Mouse (Mus musculus) embryonic facial prominence, embryonic 15.5 days (tissue): ENCODE data around the gene Rbm26. TPM values are rescaled to one million over a fixed set of nuclear protein-coding genes. Genes with fewer than 3 reads are reported as not detected.

Experiments used
- ATAC-seq: fragments of 200-750 bp; cut with Nextera tagmentation; 2 replicates; pipeline ENCODE4 v1.8.0; 2017; ENCODE audit warnings: low read depth, moderate TSS enrichment; ENCODE audit not compliant: insufficient number of reproducible peaks, low FRiP score, low TSS enrichment
- H3K27ac ChIP-seq: fragments of 300-500 bp; sonication (generic); replicated peaks from 2 replicates; pipeline ENCODE4 v1.5.1; 2015; ENCODE audit warnings: mild to moderate bottlenecking, inconsistent platforms
- H3K27me3 ChIP-seq: fragments of 300-500 bp; sonication (generic); 2 replicates; pipeline ENCODE4 v1.6.1; 2015; ENCODE audit warnings: inconsistent platforms
- H3K36me3 ChIP-seq: fragments of 300-500 bp; sonication (generic); 2 replicates; pipeline ENCODE4 v1.6.1; 2015; ENCODE audit warnings: mild to moderate bottlenecking, inconsistent platforms
- H3K4me1 ChIP-seq: fragments of 300-500 bp; sonication (generic); 2 replicates; pipeline ENCODE4 v1.6.1; 2015; ENCODE audit warnings: inconsistent platforms
- H3K4me2 ChIP-seq: fragments of 300-500 bp; sonication (generic); replicated peaks from 2 replicates; pipeline ENCODE4 v1.6.1; 2015; ENCODE audit warnings: mild to moderate bottlenecking, inconsistent platforms
- H3K4me3 ChIP-seq: fragments of 300-500 bp; sonication (generic); replicated peaks from 2 replicates; pipeline ENCODE4 v1.5.1; 2015; ENCODE audit warnings: mild to moderate bottlenecking, inconsistent platforms
- H3K9ac ChIP-seq: fragments of 300-500 bp; sonication (generic); 2 replicates; pipeline ENCODE4 v1.6.1; 2015; ENCODE audit warnings: inconsistent platforms
- H3K9me3 ChIP-seq: fragments of 300-500 bp; sonication (generic); replicated peaks from 2 replicates; pipeline ENCODE4 v1.6.1; 2016; ENCODE audit warnings: inconsistent platforms
- WGBS: fragments of 180-500 bp; shearing (Covaris S2); methylation state at CpG from one replicate; pipeline ENCODE4 v1.1.7; 2015; 5-methylcytosine and 5-hydroxymethylcytosine counted together
- polyA plus RNA-seq: library from polyadenylated mRNA; unstranded; fragments of >200 nt; fragmentation: Nextera tagmentation; extraction: Ambion mirVana; gene quantifications from 2 replicates; pipeline ENCODE4 v1.2.1, GENCODE M21; 2015

Gene Rbm26
- polyA plus RNA-seq, 1 experiment from 2014 or later: 29.9 TPM

DNA sequence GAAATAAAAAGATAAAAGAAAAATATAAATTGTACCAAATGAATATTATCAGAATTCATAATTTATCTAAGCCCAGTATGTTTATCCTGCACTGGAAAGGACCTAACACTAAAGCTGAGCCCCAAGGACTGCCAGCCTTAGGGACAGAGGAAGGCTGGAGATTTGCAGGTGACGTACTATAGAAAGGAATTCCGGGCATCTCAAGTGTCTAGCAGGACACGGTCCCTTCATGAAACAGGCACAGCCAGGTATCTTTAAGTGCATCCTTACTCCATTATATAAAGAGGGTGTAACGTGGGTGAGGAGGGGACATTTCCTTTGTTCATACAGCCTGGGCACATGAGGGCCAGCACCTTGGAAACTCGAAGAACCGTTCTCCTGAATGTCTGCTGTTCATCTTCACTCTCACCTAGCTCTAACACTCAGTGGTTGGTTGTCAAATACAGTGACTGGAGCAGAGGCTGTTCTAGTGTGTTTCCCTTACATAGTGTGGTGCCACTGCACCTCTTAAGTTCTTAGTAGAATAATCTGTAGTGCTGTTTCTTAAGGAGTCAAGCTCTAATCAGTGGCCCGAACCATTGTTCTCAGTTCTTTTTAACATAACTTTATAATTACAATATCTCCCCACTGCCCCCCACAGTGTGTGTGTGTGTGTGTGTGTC lies 91.7 kb downstream of the Rbm26 start:
- ATAC-seq: no peak
- Histone ChIP-seq H3K4me2 (no peak overlapping the region), H3K4me3 (no peak overlapping the region), H3K27me3 (no peaks in the 10 kb centered on the region), H3K9ac (no peak overlapping the region), H3K9me3 (no peaks in the 10 kb centered on the region), H3K4me1 (no peaks in the 10 kb centered on the region), H3K27ac (no peak overlapping the region), H3K36me3 (no peaks in the 10 kb centered on the region)
- 55% methylated on average over 7 of the region's 7 CpGs for WGBS

GRCm38 (mm10) chr14:105084757-105085330 lies 92.3 kb downstream of the Rbm26 start:
- H3K4me3 ChIP-seq: no peak overlapping the region
- no peak overlapping the region for H3K27ac ChIP-seq
- H3K27me3 ChIP-seq: no peaks in the 10 kb centered on the region
- no peak overlapping the region for H3K4me2 ChIP-seq
- H3K36me3 ChIP-seq: no peaks in the 10 kb centered on the region
- WGBS: 44% methylated on average over 8 of the region's 8 CpGs
- no peak overlapping the region for H3K9ac ChIP-seq
- ATAC-seq: no peak
- H3K9me3 ChIP-seq: no peaks in the 10 kb centered on the region
- no peaks in the 10 kb centered on the region for H3K4me1 ChIP-seq

DNA sequence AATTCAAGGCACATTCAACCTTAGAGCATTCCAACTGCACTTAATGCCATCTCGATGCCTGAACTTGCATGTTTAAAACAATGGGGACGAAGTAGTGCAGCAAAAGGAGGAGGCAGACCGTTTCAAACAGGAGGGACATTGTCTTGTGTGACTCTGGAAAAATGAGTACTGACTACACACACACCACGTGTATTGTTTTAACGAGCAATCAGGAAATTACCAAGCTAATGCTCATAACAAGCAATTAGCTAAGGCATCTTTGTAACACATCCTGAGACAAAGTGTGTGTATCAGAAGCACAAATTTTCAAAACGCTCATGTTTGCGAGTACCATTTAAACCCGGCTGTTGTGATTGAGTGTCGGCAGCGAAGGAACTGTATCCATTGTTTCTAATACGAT lies 93.0 kb downstream of the Rbm26 start:
- no peaks in the 10 kb centered on the region for H3K36me3 ChIP-seq
- no peak overlapping the region for H3K9ac ChIP-seq
- WGBS: 81% methylated on average over 11 of the region's 11 CpGs
- no peak overlapping the region for H3K4me2 ChIP-seq
- H3K4me3 ChIP-seq: no peak overlapping the region
- no peaks in the 10 kb centered on the region for H3K9me3 ChIP-seq
- no peaks in the 10 kb centered on the region for H3K4me1 ChIP-seq
- no peak for ATAC-seq
- H3K27me3 ChIP-seq: no peaks in the 10 kb centered on the region
- no peak overlapping the region for H3K27ac ChIP-seq

- no peaks in the 10 kb centered on the region for H3K9me3 ChIP-seq
- 92% methylated on average over 2 of the region's 2 CpGs for WGBS
- no peaks in the 10 kb centered on the region for H3K4me1 ChIP-seq
- H3K9ac ChIP-seq: no peak overlapping the region
- H3K4me2 ChIP-seq: no peak overlapping the region
- H3K27ac ChIP-seq: no peak overlapping the region
- H3K27me3 ChIP-seq: no peaks in the 10 kb centered on the region
- H3K36me3 ChIP-seq: no peaks in the 10 kb centered on the region
- ATAC-seq: no peak
- no peak overlapping the region for H3K4me3 ChIP-seq
Measured at GRCm38 (mm10) chr14:105074776-105075175, 102.4 kb downstream of the Rbm26 start.

GRCm38 (mm10) chr14:105074376-105074775 lies 102.8 kb downstream of the Rbm26 start:
- Histone ChIP-seq H3K36me3 (no peaks in the 10 kb centered on the region), H3K4me2 (no peak overlapping the region), H3K27ac (no peak overlapping the region), H3K4me3 (no peak overlapping the region), H3K27me3 (no peaks in the 10 kb centered on the region), H3K9me3 (no peaks in the 10 kb centered on the region), H3K4me1 (no peaks in the 10 kb centered on the region), H3K9ac (no peak overlapping the region)
- WGBS: 93% methylated on average over 7 of the region's 7 CpGs
- ATAC-seq: no peak

GRCm38 (mm10) chr14:105071010-105071509 lies 106.1 kb downstream of the Rbm26 start:
- ATAC-seq: no peak
- H3K9ac ChIP-seq: no peak overlapping the region
- H3K4me1 ChIP-seq: no peaks in the 10 kb centered on the region
- H3K4me2 ChIP-seq: no peak overlapping the region
- H3K27me3 ChIP-seq: no peaks in the 10 kb centered on the region
- no peaks in the 10 kb centered on the region for H3K36me3 ChIP-seq
- H3K27ac ChIP-seq: no peak overlapping the region
- H3K4me3 ChIP-seq: no peak overlapping the region
- WGBS: 50% methylated on average over 14 of the region's 14 CpGs
- no peaks in the 10 kb centered on the region for H3K9me3 ChIP-seq

DNA sequence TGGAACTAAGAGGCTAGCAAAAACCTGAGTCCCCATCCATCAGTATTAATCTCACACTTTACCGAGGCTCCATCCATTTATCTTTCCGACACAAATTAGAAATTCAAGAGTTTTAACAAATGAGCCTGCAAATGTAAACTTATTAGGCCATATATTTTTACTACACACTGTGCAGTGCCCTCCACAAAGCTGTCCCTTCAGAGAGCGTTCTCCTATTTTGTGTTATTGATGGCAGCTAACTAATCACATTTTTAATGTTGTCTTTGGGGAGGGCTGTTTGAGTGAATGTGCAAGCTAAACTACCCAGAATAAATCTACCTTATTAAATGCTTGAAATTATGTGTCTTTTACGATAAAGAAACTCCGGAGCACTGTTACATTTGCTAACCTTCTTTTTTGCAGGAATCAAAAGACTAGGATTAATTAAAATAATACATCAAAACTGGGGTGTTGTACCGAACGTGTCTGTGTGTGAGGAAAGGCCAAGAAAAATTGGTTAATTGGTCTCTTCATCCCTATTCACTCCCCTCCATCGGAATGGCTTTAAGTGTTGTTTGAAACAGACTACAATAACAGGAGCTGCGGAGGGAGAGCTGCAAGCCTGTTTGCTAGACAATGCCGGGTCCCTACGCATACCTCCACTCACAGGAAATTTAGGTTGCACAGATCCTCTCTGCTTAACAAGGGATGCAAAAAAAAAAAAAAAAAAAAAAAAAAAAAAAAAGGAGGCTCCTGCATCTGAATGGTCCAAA lies 106.7 kb downstream of the Rbm26 start:
- Histone ChIP-seq H3K9me3 (no peaks in the 10 kb centered on the region), H3K4me3 (no peak overlapping the region), H3K27me3 (no peaks in the 10 kb centered on the region), H3K27ac (no peak overlapping the region), H3K4me2 (no peak overlapping the region), H3K36me3 (no peaks in the 10 kb centered on the region), H3K9ac (no peak overlapping the region), H3K4me1 (no peaks in the 10 kb centered on the region)
- WGBS: 74% methylated on average over 11 of the region's 11 CpGs
- no peak for ATAC-seq

DNA sequence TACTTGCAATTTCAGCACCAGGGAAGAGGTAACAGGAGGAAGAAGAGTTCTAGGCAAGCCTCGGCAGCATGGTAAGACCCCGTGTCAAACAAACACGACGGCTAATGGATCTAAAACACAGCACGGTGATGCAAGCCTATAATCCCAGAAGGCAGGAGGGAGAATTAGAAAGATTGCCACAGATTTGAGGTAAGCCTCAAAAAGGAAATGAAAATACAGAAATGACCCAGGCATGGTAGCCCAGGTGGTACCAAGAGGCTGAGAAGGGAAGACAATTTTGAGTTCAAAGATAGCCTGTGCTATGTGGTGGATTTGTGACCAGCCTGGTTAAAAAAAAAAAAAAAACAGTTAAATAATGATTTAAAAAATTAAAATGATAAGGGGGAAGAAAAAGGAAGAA lies 109.1 kb downstream of the Rbm26 start:
- no peaks in the 10 kb centered on the region for H3K36me3 ChIP-seq
- H3K27ac ChIP-seq: no peak overlapping the region
- H3K4me1 ChIP-seq: no peaks in the 10 kb centered on the region
- no peaks in the 10 kb centered on the region for H3K9me3 ChIP-seq
- H3K4me2 ChIP-seq: no peak overlapping the region
- H3K4me3 ChIP-seq: no peak overlapping the region
- 67% methylated on average over 5 of the region's 5 CpGs for WGBS
- ATAC-seq: no peak
- H3K27me3 ChIP-seq: no peaks in the 10 kb centered on the region
- H3K9ac ChIP-seq: no peak overlapping the region

GRCm38 (mm10) chr14:105064243-105064642 lies 112.9 kb downstream of the Rbm26 start:
- Histone ChIP-seq H3K9me3 (no peaks in the 10 kb centered on the region), H3K4me3 (no peak overlapping the region), H3K9ac (no peak overlapping the region), H3K27me3 (no peaks in the 10 kb centered on the region), H3K36me3 (no peaks in the 10 kb centered on the region), H3K4me1 (no peaks in the 10 kb centered on the region), H3K4me2 (no peak overlapping the region), H3K27ac (no peak overlapping the region)
- ATAC-seq: no peak
- 73% methylated on average over 1 of the region's 1 CpGs for WGBS

GRCm38 (mm10) chr14:105061230-105061629 lies 115.9 kb downstream of the Rbm26 start:
- Histone ChIP-seq H3K4me3 (no peak overlapping the region), H3K36me3 (no peaks in the 10 kb centered on the region), H3K4me2 (no peak overlapping the region), H3K9me3 (no peaks in the 10 kb centered on the region), H3K9ac (no peak overlapping the region), H3K4me1 (no peaks in the 10 kb centered on the region), H3K27ac (no peak overlapping the region), H3K27me3 (no peaks in the 10 kb centered on the region)
- ATAC-seq: no peak
- WGBS: 67% methylated on average over 2 of the region's 2 CpGs

- Histone ChIP-seq H3K36me3 (no peaks in the 10 kb centered on the region), H3K27ac (no peak overlapping the region), H3K4me1 (no peaks in the 10 kb centered on the region), H3K9me3 (no peaks in the 10 kb centered on the region), H3K4me3 (no peak overlapping the region), H3K9ac (no peak overlapping the region), H3K27me3 (no peaks in the 10 kb centered on the region), H3K4me2 (no peak overlapping the region)
- ATAC-seq: no peak
Measured at GRCm38 (mm10) chr14:105057934-105058333, 119.2 kb downstream of the Rbm26 start.
